Mouse (Mus musculus) urinary bladder, adult 18-20 months (tissue): Measurements from ENCODE around the gene Det1.
A peak's percentile ranks its signal among the peaks of the same experiment; 100 is the strongest.

Source experiments
- DNase-seq, 2 experiments: peaks; one replicate each; pipeline ENCODE4 v3.0.0; 2022; ENCODE audit warnings: low spot score in 2 of 2, mixed read lengths in 2 of 2

The Det1 gene

DNA sequence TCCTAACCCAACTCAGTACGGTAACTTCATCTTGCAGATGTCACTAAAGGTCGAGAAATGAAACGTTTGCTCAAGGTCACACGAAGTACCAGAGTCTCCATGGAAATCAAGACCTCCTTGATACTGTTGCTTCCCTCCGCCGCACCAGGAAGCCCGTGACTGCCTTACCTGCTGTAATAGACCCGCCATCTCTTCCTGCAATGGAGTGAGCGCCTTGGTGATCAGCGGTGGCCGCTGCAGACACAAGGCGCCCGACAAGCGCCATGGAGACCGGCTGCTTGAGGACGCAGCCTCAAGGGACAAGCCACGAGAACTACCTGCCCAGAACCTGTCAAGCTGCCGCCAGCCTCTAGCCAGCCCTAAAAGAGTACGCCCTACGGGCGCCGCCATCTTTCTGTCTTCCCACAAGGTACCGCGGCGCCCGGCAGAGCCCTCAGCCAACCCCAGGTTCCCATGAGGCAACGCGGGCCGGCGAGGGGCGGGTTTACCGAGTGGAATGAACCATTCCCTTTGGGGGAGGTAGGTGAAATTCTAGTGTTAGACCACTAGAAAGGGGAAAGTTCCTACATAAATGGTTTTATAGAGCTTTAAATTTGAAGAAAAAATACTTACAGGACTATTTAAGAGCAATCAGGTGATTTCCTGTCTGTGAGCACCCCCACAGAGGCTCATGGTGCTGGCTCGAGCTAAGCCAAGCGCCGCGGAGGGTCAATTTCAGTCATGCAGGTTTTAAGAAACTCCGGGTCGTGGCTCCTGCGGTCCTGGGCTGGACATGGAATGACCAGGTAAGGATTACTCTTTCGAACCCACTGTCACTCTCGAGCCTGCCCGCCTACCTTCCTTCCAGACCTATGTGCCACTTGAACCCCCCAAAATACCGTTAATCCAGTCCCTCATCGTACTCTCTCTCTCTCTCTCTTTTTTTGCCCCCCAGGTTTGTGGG lies 64.2 kb downstream of the Det1 start, which contains the start of the genes Mrps11 and Mrpl46:
Mrps11 (plus strand) TSS at position 481 of the 943 bp plus-strand sequence.
Mrpl46 (minus strand) TSS at position 893 of the 943 bp plus-strand sequence.
- DNase-seq: peak; percentile 76 to 81

- DNase-seq: no peak
These were observed 68.3 kb downstream of the Det1 start for GRCm38 (mm10) chr7:78778741-78779140.
